Mouse (Mus musculus) intestine, embryonic 14.5 days (tissue): Measurements from ENCODE around the gene Zfyve1. TPM values are rescaled to one million over a fixed set of nuclear protein-coding genes. Genes with fewer than 3 reads are reported as not detected.

Experiments
- ATAC-seq: fragments of 200-750 bp; cut with Nextera tagmentation; replicated peaks from 2 replicates; pipeline ENCODE4 v1.8.0; 2017; ENCODE audit warnings: low read depth, moderate number of reproducible peaks, moderate TSS enrichment, moderate library complexity; ENCODE audit not compliant: low FRiP score, low TSS enrichment
- DNase-seq: peaks from one replicate; pipeline ENCODE4 v3.0.0-alpha.2; 2018; ENCODE audit warnings: low spot score
- H3K27ac ChIP-seq: fragments of 300-500 bp; sonication (generic); 2 replicates; pipeline ENCODE4 v1.5.1; 2014; ENCODE audit warnings: low read depth, mild to moderate bottlenecking, control low read depth
- H3K27me3 ChIP-seq: fragments of 300-500 bp; sonication (generic); replicated peaks from 2 replicates; pipeline ENCODE4 v1.6.1; 2014; ENCODE audit warnings: low read length, control low read depth; ENCODE audit not compliant: control insufficient read depth, insufficient read depth
- H3K36me3 ChIP-seq: fragments of 300-500 bp; sonication (generic); 2 replicates; pipeline ENCODE4 v1.6.1; 2014; ENCODE audit warnings: low read length, control low read depth; ENCODE audit not compliant: control insufficient read depth, insufficient read depth
- H3K4me1 ChIP-seq: fragments of 300-500 bp; sonication (generic); replicated peaks from 2 replicates; pipeline ENCODE4 v1.6.1; 2014; ENCODE audit warnings: low read length, control low read depth, mixed read lengths; ENCODE audit not compliant: control insufficient read depth, insufficient read depth
- H3K4me2 ChIP-seq: fragments of 300-500 bp; sonication (generic); 2 replicates; pipeline ENCODE4 v1.6.1; 2014; ENCODE audit warnings: low read length
- H3K4me3 ChIP-seq: fragments of 300-500 bp; sonication (generic); 2 replicates; pipeline ENCODE4 v1.5.1; 2014; ENCODE audit warnings: low read depth, low read length, control low read depth, mixed read lengths
- H3K9ac ChIP-seq: fragments of 300-500 bp; sonication (generic); 2 replicates; pipeline ENCODE4 v1.6.1; 2014; ENCODE audit warnings: mild to moderate bottlenecking, low read length
- H3K9me3 ChIP-seq: fragments of 300-500 bp; sonication (generic); 2 replicates; pipeline ENCODE4 v1.6.1; 2016; ENCODE audit warnings: low read length, control low read depth; ENCODE audit not compliant: control insufficient read depth
- WGBS: fragments of 180-500 bp; shearing (Covaris S2); extraction: QIAGEN DNeasy Blood & Tissue Kit; methylation state at CpG from one replicate; pipeline ENCODE4 v1.1.7; 2014; 5-methylcytosine and 5-hydroxymethylcytosine counted together
- polyA plus RNA-seq: library from polyadenylated mRNA; unstranded; fragments of >200 nt; fragmentation: Nextera tagmentation; extraction: Ambion mirVana; gene quantifications from 2 replicates; pipeline ENCODE4 v1.2.1, GENCODE M21; 2014

Gene Zfyve1
- polyA plus RNA-seq, 1 experiment from 2014 or later: 14.0 TPM

- 99% methylated on average over 5 of the region's 5 CpGs for WGBS
- no peak overlapping the region for H3K4me2 ChIP-seq
- peaks cover 25% of the 10 kb centered on the region for H3K36me3 ChIP-seq
- ATAC-seq (no peak), DNase-seq (no peak)
- H3K27me3 ChIP-seq: no peaks in the 10 kb centered on the region
- no peak overlapping the region for H3K27ac ChIP-seq
- H3K9me3 ChIP-seq: no peaks in the 10 kb centered on the region
- 0 out of 2 replicates have a peak, but pooled peaks cover 3% of the 10 kb centered on the region for H3K4me1 ChIP-seq
- no peak overlapping the region for H3K4me3 ChIP-seq
- H3K9ac ChIP-seq: no peak overlapping the region
These were observed 19.6 kb downstream of the Zfyve1 start for GRCm38 (mm10) chr12:83577445-83577844.

GRCm38 (mm10) chr12:83572717-83573116, 24.3 kb downstream of the Zfyve1 start:
- H3K9me3 ChIP-seq: no peaks in the 10 kb centered on the region
- no peak for DNase-seq
- no peaks in the 10 kb centered on the region for H3K27me3 ChIP-seq
- 69% methylated on average over 5 of the region's 5 CpGs for WGBS
- H3K9ac ChIP-seq: no peak overlapping the region
- H3K4me3 ChIP-seq: no peak overlapping the region
- no peaks in the 10 kb centered on the region for H3K4me1 ChIP-seq
- H3K36me3 ChIP-seq: peaks cover 48% of the 10 kb centered on the region
- H3K4me2 ChIP-seq: no peak overlapping the region
- H3K27ac ChIP-seq: no peak overlapping the region
- no peak for ATAC-seq

- Histone ChIP-seq H3K36me3 (peaks cover 71% of the 10 kb centered on the region), H3K4me3 (no peak overlapping the region), H3K4me1 (no peaks in the 10 kb centered on the region), H3K4me2 (no peak overlapping the region), H3K27ac (no peak overlapping the region), H3K9me3 (no peaks in the 10 kb centered on the region), H3K27me3 (no peaks in the 10 kb centered on the region), H3K9ac (no peak overlapping the region)
- 80% methylated on average over 3 of the region's 3 CpGs for WGBS
- DNase-seq: no peak
- ATAC-seq: no peak
These were observed 27.2 kb downstream of the Zfyve1 start for GRCm38 (mm10) chr12:83569866-83570265.

GRCm38 (mm10) chr12:83562589-83562988, 34.4 kb downstream of the Zfyve1 start:
- Histone ChIP-seq H3K4me2 (no peak overlapping the region), H3K36me3 (peaks cover 72% of the 10 kb centered on the region), H3K4me1 (no peaks in the 10 kb centered on the region), H3K27ac (no peak overlapping the region), H3K4me3 (no peak overlapping the region), H3K9ac (no peak overlapping the region), H3K9me3 (no peaks in the 10 kb centered on the region), H3K27me3 (no peaks in the 10 kb centered on the region)
- 90% methylated on average over 3 of the region's 3 CpGs for WGBS
- no peak for ATAC-seq
- DNase-seq: no peak

DNA sequence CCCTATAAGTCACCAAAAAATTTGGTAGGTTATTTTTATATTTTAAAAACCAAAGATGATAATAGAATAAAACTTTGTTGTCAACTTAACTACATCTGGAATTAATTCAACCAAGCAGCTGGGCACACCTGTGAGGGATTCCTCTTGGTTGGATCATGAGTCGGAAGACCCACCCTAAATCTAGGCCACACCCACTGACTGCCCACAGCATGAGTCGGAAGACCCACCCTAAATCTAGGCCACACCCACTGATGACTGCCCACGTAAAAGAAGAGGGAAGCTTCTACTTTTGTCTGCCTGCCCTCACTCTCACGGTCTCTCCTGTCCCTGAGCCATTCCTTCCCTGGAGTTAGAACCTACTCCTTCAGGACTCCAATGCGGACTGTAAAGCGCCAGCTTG, 36.8 kb downstream of the Zfyve1 start:
- H3K4me1 ChIP-seq: no peaks in the 10 kb centered on the region
- ATAC-seq (no peak), DNase-seq (no peak)
- WGBS: 69% methylated on average over 6 of the region's 6 CpGs
- no peak overlapping the region for H3K9ac ChIP-seq
- H3K4me2 ChIP-seq: no peak overlapping the region
- H3K27me3 ChIP-seq: no peaks in the 10 kb centered on the region
- peaks cover 69% of the 10 kb centered on the region for H3K36me3 ChIP-seq
- no peaks in the 10 kb centered on the region for H3K9me3 ChIP-seq
- H3K4me3 ChIP-seq: no peak overlapping the region
- no peak overlapping the region for H3K27ac ChIP-seq

- peaks cover 69% of the 10 kb centered on the region for H3K36me3 ChIP-seq
These were observed 38.5 kb downstream of the Zfyve1 start for GRCm38 (mm10) chr12:83558496-83558895.

DNA sequence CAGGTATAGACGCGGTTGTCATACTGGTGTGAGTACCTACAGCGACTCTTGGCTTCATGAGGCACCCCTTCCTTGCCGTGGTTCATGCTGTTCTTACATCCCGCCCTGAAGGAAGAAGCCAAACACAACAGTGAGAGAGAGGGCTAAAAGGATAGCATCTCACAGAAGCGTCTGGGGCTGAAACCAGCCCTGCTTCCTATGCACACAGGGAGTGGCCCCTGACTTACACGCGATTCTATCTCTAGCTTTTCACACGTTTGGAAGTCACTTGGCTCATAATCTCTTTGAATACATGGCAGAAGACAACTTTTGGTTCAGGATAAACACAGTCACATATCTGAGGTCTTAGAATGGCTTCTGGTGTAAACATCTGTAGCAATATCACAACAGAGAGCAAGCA, 41.4 kb downstream of the Zfyve1 start:
- Histone ChIP-seq H3K9me3 (no peaks in the 10 kb centered on the region), H3K4me2 (no peak overlapping the region), H3K36me3 (peaks cover 75% of the 10 kb centered on the region), H3K27ac (no peak overlapping the region), H3K4me3 (no peak overlapping the region), H3K27me3 (no peaks in the 10 kb centered on the region), H3K4me1 (no peaks in the 10 kb centered on the region), H3K9ac (no peak overlapping the region)
- WGBS: 64% methylated on average over 9 of the region's 9 CpGs
- ATAC-seq (no peak), DNase-seq (no peak)

More at GRCm38 (mm10) chr12:83558496-83558895, 38.5 kb downstream of the Zfyve1 start:
- no peak overlapping the region for H3K4me3 ChIP-seq
- 90% methylated on average over 7 of the region's 7 CpGs for WGBS
- H3K4me1 ChIP-seq: no peaks in the 10 kb centered on the region
- DNase-seq (no peak), ATAC-seq (no peak)
- H3K27ac ChIP-seq: no peak overlapping the region
- no peaks in the 10 kb centered on the region for H3K9me3 ChIP-seq
- no peak overlapping the region for H3K4me2 ChIP-seq
- H3K27me3 ChIP-seq: no peaks in the 10 kb centered on the region
- H3K9ac ChIP-seq: no peak overlapping the region

GRCm38 (mm10) chr12:83553816-83554215, 43.2 kb downstream of the Zfyve1 start:
- WGBS: 79% methylated on average over 4 of the region's 4 CpGs

GRCm38 (mm10) chr12:83551305-83551704, 45.7 kb downstream of the Zfyve1 start:
- Histone ChIP-seq H3K4me3 (no peak overlapping the region), H3K4me1 (no peaks in the 10 kb centered on the region), H3K9ac (no peak overlapping the region), H3K9me3 (no peaks in the 10 kb centered on the region), H3K36me3 (peaks cover 70% of the 10 kb centered on the region), H3K4me2 (no peak overlapping the region), H3K27me3 (no peaks in the 10 kb centered on the region), H3K27ac (no peak overlapping the region)
- ATAC-seq (no peak), DNase-seq (no peak)
- WGBS: 88% methylated on average over 16 of the region's 16 CpGs

More at GRCm38 (mm10) chr12:83553816-83554215, 43.2 kb downstream of the Zfyve1 start:
- no peaks in the 10 kb centered on the region for H3K9me3 ChIP-seq
- H3K9ac ChIP-seq: no peak overlapping the region
- no peaks in the 10 kb centered on the region for H3K4me1 ChIP-seq
- H3K4me2 ChIP-seq: no peak overlapping the region
- DNase-seq (no peak), ATAC-seq (no peak)
- peaks cover 78% of the 10 kb centered on the region for H3K36me3 ChIP-seq
- no peak overlapping the region for H3K27ac ChIP-seq
- H3K27me3 ChIP-seq: no peaks in the 10 kb centered on the region
- H3K4me3 ChIP-seq: no peak overlapping the region
